ENCODE assay signal across 8 mouse cellular contexts in genomic region chr9:47368015-47368901, GRCm38 (mm10).
DNase-seq lines count a peak whose midpoint lies in the region; ATAC-seq and TF ChIP-seq lines count a peak whose summit lies in the region.

No protein-coding gene starts in this region.

- no peak for TF ChIP-seq EP300 in liver, postnatal 0 days (IDR thresholded peaks at IDR 0.05; ENCODE audit: low read depth)

- peak overlapping the region; percentile 41 for H3K4me3 ChIP-seq in heart, embryonic 12.5 days
- peak overlapping the region; percentile 23 for H3K4me3 ChIP-seq in forebrain, embryonic 14.5 days (ENCODE audit: low read depth, low read length)
- 0 out of 2 replicates have a peak overlapping the region, but pooled peaks have one; percentile 8 for H3K4me3 ChIP-seq in liver, postnatal 0 days (ENCODE audit: low read depth, low read length)

- WGBS in heart, embryonic 12.5 days: 6% methylated on average over 31 of the region's 31 CpGs
- WGBS in forebrain, embryonic 14.5 days: 3% methylated on average over 30 of the region's 31 CpGs
- 15% methylated on average over 24 of the region's 31 CpGs for WGBS in liver, postnatal 0 days (ENCODE audit: insufficient replicate concordance)

- H3K27me3 ChIP-seq in heart, embryonic 12.5 days (replicated peaks): peaks cover 76% of the 10 kb centered on the region
- H3K27me3 ChIP-seq in forebrain, embryonic 14.5 days (replicated peaks; ENCODE audit: control insufficient read depth, insufficient read depth, low read length): no peaks in the 10 kb centered on the region; the same call in 1 of the 2 replicates
- peaks cover 20% of the 10 kb centered on the region for H3K27me3 ChIP-seq in liver, postnatal 0 days (ENCODE audit: insufficient read depth, low read length)

- TF ChIP-seq CTCF in liver, postnatal 0 days (IDR thresholded peaks at IDR 0.05; ENCODE audit: low read depth): no peak

- DNase-seq in heart, postnatal 10 days: no peak
- DNase-seq in ZHBTc4 (ENCODE audit: low read depth, low spot score): peak; percentile 81
- peak; percentile 56 for DNase-seq in forebrain, embryonic 14.5 days (ENCODE audit: low spot score)
- peak; percentile 50 for DNase-seq in liver, postnatal 0 days
- no peak for DNase-seq in right cerebral cortex, postnatal 14 days
- no peak for DNase-seq in ovary, postnatal 36 days (ENCODE audit: low spot score)

- 0 out of 2 replicates have a peak, but pooled peaks have one; percentile 39 for ATAC-seq in heart, embryonic 12.5 days (ENCODE audit: insufficient number of reproducible peaks, low FRiP score)
- ATAC-seq in forebrain, embryonic 14.5 days: peak; percentile 68
- peak; percentile 57 for ATAC-seq in liver, postnatal 0 days
- ATAC-seq in activated CD4-positive, CD25-positive, alpha-beta regulatory T cell, adult 4 months: no peak

- intact Hi-C loops in heart, postnatal 10 days (cut with DNase I): no loop called here

- H3K4me2 ChIP-seq in heart, embryonic 12.5 days: peak overlapping the region; percentile 79
- peak overlapping the region; percentile 68 for H3K4me2 ChIP-seq in forebrain, embryonic 14.5 days (ENCODE audit: low read length)
- peak overlapping the region; percentile 58 for H3K4me2 ChIP-seq in liver, postnatal 0 days (ENCODE audit: low read depth, low read length)

- no peaks in the 10 kb centered on the region for H3K9me3 ChIP-seq in heart, embryonic 12.5 days (replicated peaks)
- no peaks in the 10 kb centered on the region for H3K9me3 ChIP-seq in forebrain, embryonic 14.5 days (replicated peaks; ENCODE audit: control insufficient read depth, low read length)
- H3K9me3 ChIP-seq in liver, postnatal 0 days (ENCODE audit: low read length): no peaks in the 10 kb centered on the region

- H3K9ac ChIP-seq in heart, embryonic 12.5 days: peak overlapping the region; percentile 55; the same call in 1 of the 2 replicates
- peak overlapping the region; percentile 33; the same call in 1 of the 2 replicates for H3K9ac ChIP-seq in forebrain, embryonic 14.5 days (ENCODE audit: low read length)
- H3K9ac ChIP-seq in liver, postnatal 0 days (replicated peaks): no peak overlapping the region

- H3K27ac ChIP-seq in heart, embryonic 12.5 days (ENCODE audit: poor library complexity, severe bottlenecking): no peak overlapping the region
- H3K27ac ChIP-seq in forebrain, embryonic 14.5 days (ENCODE audit: low read depth, low read length): peak overlapping the region; percentile 78
- no peak overlapping the region for H3K27ac ChIP-seq in liver, postnatal 0 days (ENCODE audit: low read depth)

- peaks cover 15% of the 10 kb centered on the region for H3K4me1 ChIP-seq in heart, embryonic 12.5 days (replicated peaks)
- peaks cover 20% of the 10 kb centered on the region for H3K4me1 ChIP-seq in forebrain, embryonic 14.5 days (ENCODE audit: control insufficient read depth, insufficient read depth, low read length)
- no peaks in the 10 kb centered on the region for H3K4me1 ChIP-seq in liver, postnatal 0 days (ENCODE audit: insufficient read depth)

- no peaks in the 10 kb centered on the region for H3K36me3 ChIP-seq in heart, embryonic 12.5 days
- H3K36me3 ChIP-seq in forebrain, embryonic 14.5 days (ENCODE audit: control insufficient read depth, insufficient read depth, low read length): no peaks in the 10 kb centered on the region
- H3K36me3 ChIP-seq in liver, postnatal 0 days (replicated peaks; ENCODE audit: insufficient read depth, low read length): no peaks in the 10 kb centered on the region

Comparison
In these comparisons a context has a peak if more than half of its experiments do, and no peak if none do; other contexts are left out.
1. DNase-seq: peak in ZHBTc4 (single experiment), forebrain, embryonic 14.5 days (single experiment) and liver, postnatal 0 days (single experiment); none in heart, postnatal 10 days (0 of 2), right cerebral cortex, postnatal 14 days (single experiment) and ovary, postnatal 36 days (single experiment).
2. Peak in every context shown above with its lines, with median percentiles within 50 percentile points of each other: H3K4me2 ChIP-seq and H3K4me3 ChIP-seq.